Mouse (Mus musculus): ENCODE data around the gene Sacm1l. TPM values are rescaled to one million over a fixed set of nuclear protein-coding genes. Genes with fewer than 3 reads are reported as not detected.

Sacm1l gene
- total and polyA plus RNA-seq, 3 experiments = 20.5 to 21.7 TPM; not detected in 1

- Histone ChIP-seq H3K9me3 (replicated peaks; ENCODE audit: insufficient read depth, low read length) (no peaks in the 10 kb centered on the region), H3K27me3 (ENCODE audit: control insufficient read depth in 1 of 2, insufficient read depth in 2 of 2, low read length in 2 of 2) (no peaks in the 10 kb centered on the region), H3K36me3 (ENCODE audit: control insufficient read depth in 1 of 2, insufficient read depth in 2 of 2, low read length in 2 of 2) (peaks cover 2 to 10% of the 10 kb centered on the region in 2 experiments), H3K4me1 (ENCODE audit: control insufficient read depth in 1 of 2, insufficient read depth in 2 of 2, low read length in 2 of 2) (peaks cover 7 to 11% of the 10 kb centered on the region in 2 experiments; a peak in 3 of 4 replicates), H3K79me2 (ENCODE audit: control insufficient read depth, insufficient read depth, low read length, poor library complexity) (no peaks in the 10 kb centered on the region), H3K4me3 (ENCODE audit: control insufficient read depth in 1 of 2, insufficient read depth in 1 of 2, low read depth in 2 of 2, low read length in 2 of 2) (no peak overlapping the region), H3K27ac (ENCODE audit: control insufficient read depth, low read depth, low read length) (no peak overlapping the region), H3K9ac (ENCODE audit: control insufficient read depth, low read depth, low read length, poor library complexity, severe bottlenecking) (no peak overlapping the region)
- peak; percentile 76 for DNase-seq (ENCODE audit: low read depth, low spot score)
- 0 out of 2 replicates have a peak, but pooled peaks have one; percentile 3 for TF ChIP-seq ZC3H11A (IDR thresholded peaks at IDR 0.05; ENCODE audit: low read depth, low read length)
- TF ChIP-seq POLR2AphosphoS2 (IDR thresholded peaks at IDR 0.05; ENCODE audit: low read length) = no peak
- TF ChIP-seq USF1 (IDR thresholded peaks at IDR 0.05; ENCODE audit: low read depth, low read length) = no peak
- no peak for TF ChIP-seq ZMIZ1 (IDR thresholded peaks at IDR 0.05; ENCODE audit: low read depth, low read length)
- TF ChIP-seq ZNF384 (IDR thresholded peaks at IDR 0.05; ENCODE audit: low read depth, low read length) = no peak; the same call in 1 of the 2 replicates
- peak; percentile 54 for TF ChIP-seq SMC3 (IDR thresholded peaks at IDR 0.05; ENCODE audit: low read depth, low read length)
- peak; percentile 28 for TF ChIP-seq RAD21 (IDR thresholded peaks at IDR 0.05; ENCODE audit: low read depth, low read length)
- TF ChIP-seq ELF1 (IDR thresholded peaks at IDR 0.05; ENCODE audit: low read depth, low read length) = no peak
- peak; percentile 77 to 81 (median 77) for TF ChIP-seq CTCF (IDR thresholded peaks at IDR 0.05 in 2 of 3, conservative IDR thresholded peaks at IDR 0.05 in 1 of 3; ENCODE audit: control insufficient read depth in 1 of 3, insufficient read depth in 1 of 3, low read depth in 2 of 3, low read length in 3 of 3, poor library complexity in 1 of 3, severe bottlenecking in 1 of 3)
Observed at GRCm38 (mm10) chr9:123523676-123524075, 5.9 kb upstream of the Sacm1l start.

- H3K27me3 ChIP-seq (ENCODE audit: control insufficient read depth in 1 of 2, insufficient read depth in 2 of 2, low read length in 2 of 2) = no peaks in the 10 kb centered on the region
- H3K9ac ChIP-seq (ENCODE audit: control insufficient read depth, low read depth, low read length, poor library complexity, severe bottlenecking) = no peak overlapping the region
- DNase-seq (ENCODE audit: low read depth, low spot score) = peak; percentile 86
- peaks cover 5% of the 10 kb centered on the region for H3K79me2 ChIP-seq (ENCODE audit: control insufficient read depth, insufficient read depth, low read length, poor library complexity)
- H3K4me1 ChIP-seq (ENCODE audit: control insufficient read depth in 1 of 2, insufficient read depth in 2 of 2, low read length in 2 of 2) = peaks cover 7 to 11% of the 10 kb centered on the region in 2 experiments; a peak in 3 of 4 replicates
- H3K4me3 ChIP-seq (ENCODE audit: control insufficient read depth in 1 of 2, insufficient read depth in 1 of 2, low read depth in 2 of 2, low read length in 2 of 2) = no peak overlapping the region
- TF ChIP-seq ELF1 (IDR thresholded peaks at IDR 0.05; ENCODE audit: low read depth, low read length) = no peak
- peak; percentile 99 for TF ChIP-seq ZNF384 (IDR thresholded peaks at IDR 0.05; ENCODE audit: low read depth, low read length)
- TF ChIP-seq SMC3 (IDR thresholded peaks at IDR 0.05; ENCODE audit: low read depth, low read length) = peak; percentile 80
- TF ChIP-seq BHLHE40 (IDR thresholded peaks at IDR 0.05; ENCODE audit: borderline replicate concordance, low read depth, low read length) = 0 out of 2 replicates have a peak, but pooled peaks have one; percentile 24
- peak; percentile 57; the same call in 1 of the 2 replicates for TF ChIP-seq SIN3A (IDR thresholded peaks at IDR 0.05; ENCODE audit: low read length)
- no peak for TF ChIP-seq CHD2 (IDR thresholded peaks at IDR 0.05; ENCODE audit: low read length)
- TF ChIP-seq CTCF (IDR thresholded peaks at IDR 0.05 in 2 of 3, conservative IDR thresholded peaks at IDR 0.05 in 1 of 3; ENCODE audit: control insufficient read depth in 1 of 3, insufficient read depth in 1 of 3, low read depth in 2 of 3, low read length in 3 of 3, poor library complexity in 1 of 3, severe bottlenecking in 1 of 3) = peak; percentile 51 to 74 (median 66)
- TF ChIP-seq MAX (IDR thresholded peaks at IDR 0.05; ENCODE audit: low read length) = no peak
- TF ChIP-seq ZC3H11A (IDR thresholded peaks at IDR 0.05; ENCODE audit: low read depth, low read length) = peak; percentile 61
- TF ChIP-seq RCOR1 (IDR thresholded peaks at IDR 0.05; ENCODE audit: low read depth, low read length) = 0 out of 2 replicates have a peak, but pooled peaks have one; percentile 29
- no peak for TF ChIP-seq MAZ (IDR thresholded peaks at IDR 0.05; ENCODE audit: low read depth, low read length)
- TF ChIP-seq ZKSCAN1 (IDR thresholded peaks at IDR 0.05; ENCODE audit: low read depth, low read length) = peak; percentile 68; the same call in 1 of the 2 replicates
- TF ChIP-seq GATA1 (IDR thresholded peaks at IDR 0.05; ENCODE audit: low read depth, low read length) = no peak
- no peak for TF ChIP-seq POLR2AphosphoS2 (IDR thresholded peaks at IDR 0.05; ENCODE audit: low read length)
- 0 out of 2 replicates have a peak, but pooled peaks have one; percentile 34 for TF ChIP-seq JUND (IDR thresholded peaks at IDR 0.05; ENCODE audit: low read depth, low read length)
- TF ChIP-seq RAD21 (IDR thresholded peaks at IDR 0.05; ENCODE audit: low read depth, low read length) = peak; percentile 77
- TF ChIP-seq CHD1 (IDR thresholded peaks at IDR 0.05; ENCODE audit: low read depth, low read length) = 0 out of 2 replicates have a peak, but pooled peaks have one; percentile 43
- 0 out of 2 replicates have a peak, but pooled peaks have one; percentile 42 for TF ChIP-seq HCFC1 (IDR thresholded peaks at IDR 0.05; ENCODE audit: low read depth, low read length)
- H3K9me3 ChIP-seq (replicated peaks; ENCODE audit: insufficient read depth, low read length) = no peaks in the 10 kb centered on the region
- H3K36me3 ChIP-seq (ENCODE audit: control insufficient read depth in 1 of 2, insufficient read depth in 2 of 2, low read length in 2 of 2) = peaks cover 2 to 10% of the 10 kb centered on the region in 2 experiments; a peak in 3 of 4 replicates
- H3K27ac ChIP-seq (ENCODE audit: control insufficient read depth, low read depth, low read length) = no peak overlapping the region
Observed at GRCm38 (mm10) chr9:123525095-123525494, 4.5 kb upstream of the Sacm1l start.
